Mouse (Mus musculus) midbrain, embryonic 16.5 days (tissue): ENCODE results near the gene Abi1. TPM values are rescaled to one million over a fixed set of nuclear protein-coding genes. Genes with fewer than 3 reads are reported as not detected.
"Not testable (repeated sequence)": the region's sequence is repeated elsewhere in the genome, so short reads cannot be mapped to it uniquely, and the experiment has no call there.

Experiments used
- ATAC-seq: fragments of 200-750 bp; cut with Nextera tagmentation; 2 replicates; pipeline ENCODE4 v1.8.0; 2017; ENCODE audit warnings: moderate TSS enrichment
- H3K27ac ChIP-seq: fragments of 300-500 bp; sonication (generic); 2 replicates; pipeline ENCODE4 v1.5.1; 2014; ENCODE audit warnings: mild to moderate bottlenecking, low read length, mixed read lengths
- H3K27me3 ChIP-seq: fragments of 300-500 bp; sonication (generic); 2 replicates; pipeline ENCODE4 v1.6.1; 2014; ENCODE audit warnings: low read depth, low read length, mixed read lengths; ENCODE audit not compliant: control insufficient read depth, insufficient read depth
- H3K36me3 ChIP-seq: fragments of 300-500 bp; sonication (generic); 2 replicates; pipeline ENCODE4 v1.6.1; 2014; ENCODE audit warnings: mild to moderate bottlenecking, low read length, moderate library complexity, mixed read lengths; ENCODE audit not compliant: control insufficient read depth, insufficient read depth
- H3K4me1 ChIP-seq: fragments of 300-500 bp; sonication (generic); 2 replicates; pipeline ENCODE4 v1.6.1; 2014; ENCODE audit warnings: mild to moderate bottlenecking, low read length, mixed read lengths; ENCODE audit not compliant: control insufficient read depth, insufficient read depth
- H3K4me2 ChIP-seq: fragments of 300-500 bp; sonication (generic); 2 replicates; pipeline ENCODE4 v1.6.1; 2014; ENCODE audit warnings: mild to moderate bottlenecking, low read length, mixed read lengths
- H3K4me3 ChIP-seq: fragments of 300-500 bp; sonication (generic); 2 replicates; pipeline ENCODE4 v1.5.1; 2014; ENCODE audit warnings: low read depth, mild to moderate bottlenecking, low read length, moderate library complexity, mixed read lengths
- H3K9ac ChIP-seq: fragments of 300-500 bp; sonication (generic); 2 replicates; pipeline ENCODE4 v1.6.1; 2014; ENCODE audit warnings: low read depth, low read length, mixed read lengths
- H3K9me3 ChIP-seq: fragments of 300-500 bp; sonication (generic); replicated peaks from 2 replicates; pipeline ENCODE4 v1.6.1; 2014; ENCODE audit warnings: mild to moderate bottlenecking, low read length, mixed read lengths; ENCODE audit not compliant: control insufficient read depth, poor library complexity, severe bottlenecking
- WGBS: fragments of 180-500 bp; shearing (Covaris S2); extraction: QIAGEN DNeasy Blood & Tissue Kit; methylation state at CpG from one replicate; pipeline ENCODE4 v1.1.7; 2014; 5-methylcytosine and 5-hydroxymethylcytosine counted together
- polyA plus RNA-seq: library from polyadenylated mRNA; unstranded; fragments of >200 nt; fragmentation: Nextera tagmentation; extraction: Ambion mirVana; gene quantifications from 2 replicates; pipeline ENCODE4 v1.2.1, GENCODE M21; 2015

Gene Abi1
- polyA plus RNA-seq, 1 experiment from 2014 or later = 71.2 TPM

DNA sequence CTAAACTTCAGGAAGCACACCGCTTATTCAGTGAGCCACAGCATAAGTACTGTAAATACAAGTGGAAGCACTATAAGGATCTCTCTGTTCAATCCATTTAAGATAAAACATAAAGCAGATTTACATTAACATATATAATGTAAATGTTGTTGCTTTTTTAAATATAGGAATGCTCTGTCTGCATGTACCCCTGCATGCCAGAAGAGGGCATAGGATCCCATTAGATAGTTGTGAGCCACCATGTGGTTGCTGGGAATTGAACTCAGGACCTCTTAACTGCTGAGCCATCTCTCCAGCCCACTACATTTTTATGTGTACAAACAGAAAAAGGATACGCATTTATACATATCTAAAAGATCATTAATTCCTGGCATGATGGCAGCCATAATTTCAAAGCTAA is 78.4 kb downstream of the Abi1 start:
- Histone ChIP-seq H3K9ac (no peak overlapping the region), H3K27me3 (no peaks in the 10 kb centered on the region), H3K27ac (no peak overlapping the region), H3K4me2 (no peak overlapping the region), H3K36me3 (no peaks in the 10 kb centered on the region), H3K4me3 (no peak overlapping the region), H3K4me1 (no peaks in the 10 kb centered on the region), H3K9me3 (no peaks in the 10 kb centered on the region)
- WGBS = 98% methylated on average over 2 of the region's 2 CpGs
- ATAC-seq = no peak

DNA sequence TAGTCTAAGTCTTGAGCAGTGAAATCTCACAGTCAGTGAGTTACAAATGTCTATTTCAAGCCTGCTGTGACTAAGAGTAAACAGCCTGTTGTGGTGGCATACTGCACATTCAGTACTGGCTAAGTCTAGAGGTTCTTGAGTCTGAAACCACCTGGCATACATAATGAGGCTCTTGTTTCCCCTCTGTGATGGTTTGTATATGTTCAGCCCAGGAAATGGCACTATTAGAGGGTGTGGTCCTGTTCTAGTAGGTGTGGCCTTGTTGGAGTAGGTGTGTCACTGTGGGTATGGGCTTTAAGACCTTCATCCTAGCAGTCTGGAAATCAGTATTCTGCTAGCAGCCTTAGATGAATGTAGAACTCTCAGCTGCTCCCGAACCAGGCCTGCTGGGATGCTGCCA is 82.6 kb downstream of the Abi1 start:
- H3K4me3 ChIP-seq = no peak overlapping the region
- WGBS = 72% methylated on average over 1 of the region's 1 CpGs
- no peaks in the 10 kb centered on the region for H3K27me3 ChIP-seq
- H3K4me1 ChIP-seq = no peaks in the 10 kb centered on the region
- no peak overlapping the region for H3K9ac ChIP-seq
- H3K36me3 ChIP-seq = peaks cover 2% of the 10 kb centered on the region; the same call in 1 of the 2 replicates
- no peak for ATAC-seq
- no peaks in the 10 kb centered on the region for H3K9me3 ChIP-seq
- H3K4me2 ChIP-seq = no peak overlapping the region
- no peak overlapping the region for H3K27ac ChIP-seq

- 90% methylated on average over 5 of the region's 5 CpGs for WGBS
- Histone ChIP-seq H3K27ac (no peak overlapping the region), H3K27me3 (no peaks in the 10 kb centered on the region), H3K4me1 (no peaks in the 10 kb centered on the region), H3K36me3 (peaks cover 2% of the 10 kb centered on the region; the same call in 1 of the 2 replicates), H3K9me3 (no peaks in the 10 kb centered on the region), H3K4me2 (no peak overlapping the region), H3K9ac (no peak overlapping the region), H3K4me3 (no peak overlapping the region)
- no peak for ATAC-seq
Measured at GRCm38 (mm10) chr2:22955914-22956313, 84.1 kb downstream of the Abi1 start.

DNA sequence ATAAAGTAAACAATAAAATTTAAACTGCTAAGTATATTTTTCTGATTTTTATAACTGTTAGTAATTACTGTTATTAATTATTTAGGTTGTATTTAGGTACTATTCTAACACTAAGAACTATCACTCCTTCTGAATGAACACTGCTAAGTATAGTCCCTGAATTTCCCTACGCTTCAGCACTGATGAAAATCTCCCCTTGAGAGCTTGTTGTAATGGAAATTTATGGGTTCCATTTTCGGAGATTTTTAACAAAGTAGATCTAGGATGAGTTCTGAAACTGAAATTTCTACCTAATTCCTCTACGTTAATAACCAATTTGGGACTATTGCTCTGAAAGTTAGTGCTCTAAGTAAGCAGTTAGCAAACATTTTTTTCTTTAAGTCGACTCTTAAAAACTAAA is 85.8 kb downstream of the Abi1 start:
- Histone ChIP-seq H3K9me3 (no peaks in the 10 kb centered on the region), H3K36me3 (peaks cover 2% of the 10 kb centered on the region; the same call in 1 of the 2 replicates), H3K27ac (no peak overlapping the region), H3K4me1 (no peaks in the 10 kb centered on the region), H3K4me2 (no peak overlapping the region), H3K9ac (no peak overlapping the region), H3K4me3 (no peak overlapping the region), H3K27me3 (no peaks in the 10 kb centered on the region)
- 91% methylated on average over 4 of the region's 4 CpGs for WGBS
- no peak for ATAC-seq

GRCm38 (mm10) chr2:22949956-22950355 is 90.1 kb downstream of the Abi1 start:
- no peak overlapping the region for H3K4me2 ChIP-seq
- ATAC-seq = no peak
- no peaks in the 10 kb centered on the region for H3K4me1 ChIP-seq
- no peaks in the 10 kb centered on the region for H3K9me3 ChIP-seq
- no peak overlapping the region for H3K27ac ChIP-seq
- no peak overlapping the region for H3K4me3 ChIP-seq
- no peaks in the 10 kb centered on the region for H3K27me3 ChIP-seq
- WGBS = 43% methylated on average over 4 of the region's 4 CpGs
- no peak overlapping the region for H3K9ac ChIP-seq
- H3K36me3 ChIP-seq = peaks cover 2% of the 10 kb centered on the region; the same call in 1 of the 2 replicates

DNA sequence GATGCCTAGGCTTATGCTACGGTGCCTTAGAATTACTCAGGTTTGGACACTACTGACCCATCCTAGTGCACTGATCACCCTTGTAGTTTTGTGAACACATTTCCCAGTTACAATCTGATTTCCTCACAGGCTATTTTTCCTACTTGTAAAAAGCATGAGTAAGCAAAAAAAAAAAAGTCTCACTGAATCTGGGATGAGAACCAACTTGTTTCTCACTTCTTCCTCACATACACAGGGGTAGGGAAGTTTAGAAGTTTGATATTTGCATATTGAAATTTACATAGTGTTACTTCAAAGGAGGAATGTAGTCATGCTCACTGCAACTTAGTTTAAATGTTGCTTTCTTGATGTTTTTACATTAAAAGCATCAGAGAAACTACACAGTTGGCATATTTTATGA is 106.5 kb downstream of the Abi1 start:
- H3K9ac ChIP-seq = no peak overlapping the region
- no peak for ATAC-seq
- 77% methylated on average over 1 of the region's 1 CpGs for WGBS

DNA sequence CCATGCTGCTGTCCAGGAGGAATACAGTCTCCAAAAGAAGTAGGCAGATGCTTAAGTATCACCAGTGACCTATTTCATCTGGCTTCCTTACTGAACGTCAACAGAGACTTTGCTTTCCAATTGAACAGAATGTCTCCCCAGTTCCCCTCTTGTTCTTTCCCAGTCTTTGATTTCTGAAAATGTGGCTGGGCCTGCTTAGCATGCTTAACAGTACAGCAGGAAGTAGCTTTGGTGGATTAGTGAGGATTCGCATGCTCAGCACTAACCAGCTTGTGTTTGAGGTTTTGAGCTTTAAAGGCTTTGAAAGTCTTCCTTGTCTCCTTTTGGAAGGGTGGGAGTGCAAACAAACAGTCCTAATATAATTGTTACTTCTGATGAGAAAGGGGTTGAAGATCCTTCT is 111.8 kb downstream of the Abi1 start:
- no peaks in the 10 kb centered on the region for H3K9me3 ChIP-seq
- no peak for ATAC-seq
- WGBS = 43% methylated on average over 2 of the region's 2 CpGs

More for the DNA sequence above, 106.5 kb downstream of the Abi1 start:
- Histone ChIP-seq H3K4me1 (no peaks in the 10 kb centered on the region), H3K4me3 (no peak overlapping the region), H3K36me3 (peaks cover 9% of the 10 kb centered on the region; the same call in 1 of the 2 replicates), H3K27me3 (no peaks in the 10 kb centered on the region), H3K27ac (no peak overlapping the region), H3K9me3 (no peaks in the 10 kb centered on the region), H3K4me2 (no peak overlapping the region)

GRCm38 (mm10) chr2:22925911-22926310 is 114.1 kb downstream of the Abi1 start:
- H3K4me3 ChIP-seq, H3K27ac ChIP-seq, H3K27me3 ChIP-seq, H3K4me1 ChIP-seq, H3K9me3 ChIP-seq, H3K36me3 ChIP-seq, H3K9ac ChIP-seq, H3K4me2 ChIP-seq, ATAC-seq: not testable (repeated sequence)
- 95% methylated on average over 2 of the region's 3 CpGs for WGBS

More for the DNA sequence above, 111.8 kb downstream of the Abi1 start:
- Histone ChIP-seq H3K9ac (no peak overlapping the region), H3K27ac (no peak overlapping the region), H3K4me1 (no peaks in the 10 kb centered on the region), H3K4me2 (no peak overlapping the region), H3K27me3 (no peaks in the 10 kb centered on the region), H3K4me3 (no peak overlapping the region), H3K36me3 (peaks cover 7% of the 10 kb centered on the region; the same call in 1 of the 2 replicates)

DNA sequence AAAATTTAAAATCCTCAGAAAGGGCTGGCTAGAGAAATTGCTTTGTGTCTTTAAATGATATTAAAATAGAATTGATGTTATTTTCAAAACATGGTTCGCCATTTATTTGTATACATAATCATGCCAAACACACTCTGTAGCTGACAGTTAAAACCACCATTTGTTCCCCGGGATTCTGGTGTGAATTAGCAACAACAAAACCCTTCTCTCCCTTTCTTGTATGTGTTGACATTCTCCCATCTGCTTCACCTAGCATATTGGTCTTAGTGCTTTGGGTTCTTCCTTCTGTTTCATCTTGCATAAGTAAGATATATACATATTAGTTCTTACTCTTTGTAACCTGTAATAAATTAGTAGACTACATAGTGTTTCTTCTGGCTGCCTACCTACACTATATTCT is 121.4 kb downstream of the Abi1 start:
- 92% methylated on average over 2 of the region's 2 CpGs for WGBS
- no peak overlapping the region for H3K4me3 ChIP-seq
- H3K9me3 ChIP-seq = no peaks in the 10 kb centered on the region
- no peak for ATAC-seq
- no peak overlapping the region for H3K27ac ChIP-seq
- peaks cover 15% of the 10 kb centered on the region for H3K36me3 ChIP-seq
- H3K4me2 ChIP-seq = no peak overlapping the region
- H3K27me3 ChIP-seq = no peaks in the 10 kb centered on the region
- no peak overlapping the region for H3K9ac ChIP-seq
- H3K4me1 ChIP-seq = no peaks in the 10 kb centered on the region
